Mouse (Mus musculus) kidney, postnatal 0 days (tissue): ENCODE results near the gene Cdr1. TPM values are rescaled to one million over a fixed set of nuclear protein-coding genes. Genes with fewer than 3 reads are reported as not detected.
A peak's percentile ranks its signal among the peaks of the same experiment; 100 is the strongest.

Source experiments
- ATAC-seq: fragments of 200-750 bp; cut with Nextera tagmentation; replicated peaks from 2 replicates; pipeline ENCODE4 v1.8.0; 2017; ENCODE audit warnings: low read depth, moderate number of reproducible peaks, moderate TSS enrichment, moderate library complexity; ENCODE audit not compliant: low FRiP score
- DNase-seq: peaks from one replicate; pipeline ENCODE4 v3.0.0-alpha.2; 2016; ENCODE audit warnings: low spot score
- H3K27ac ChIP-seq: fragments of 300-500 bp; sonication (generic); 2 replicates; pipeline ENCODE4 v1.5.1; 2014; ENCODE audit warnings: mild to moderate bottlenecking
- H3K27me3 ChIP-seq: fragments of 300-500 bp; sonication (generic); 2 replicates; pipeline ENCODE4 v1.6.1; 2014; ENCODE audit warnings: low read length, mixed read lengths; ENCODE audit not compliant: insufficient read depth
- H3K36me3 ChIP-seq: fragments of 300-500 bp; sonication (generic); 2 replicates; pipeline ENCODE4 v1.6.1; 2014; ENCODE audit warnings: low read length, mixed read lengths; ENCODE audit not compliant: insufficient read depth
- H3K4me1 ChIP-seq: fragments of 300-500 bp; sonication (generic); replicated peaks from 2 replicates; pipeline ENCODE4 v1.6.1; 2014; ENCODE audit warnings: antibody characterized with exemption, low read length, mixed read lengths; ENCODE audit not compliant: insufficient read depth
- H3K4me2 ChIP-seq: fragments of 300-500 bp; sonication (generic); 2 replicates; pipeline ENCODE4 v1.6.1; 2014; ENCODE audit warnings: mild to moderate bottlenecking, low read length, moderate library complexity, mixed read lengths
- H3K4me3 ChIP-seq: fragments of 300-500 bp; sonication (generic); replicated peaks from 2 replicates; pipeline ENCODE4 v1.5.1; 2014; ENCODE audit warnings: low read depth, low read length
- H3K9ac ChIP-seq: fragments of 300-500 bp; sonication (generic); 2 replicates; pipeline ENCODE4 v1.6.1; 2014; ENCODE audit warnings: low read depth, low read length
- H3K9me3 ChIP-seq: fragments of 300-500 bp; sonication (generic); replicated peaks from 2 replicates; pipeline ENCODE4 v1.6.1; 2016; ENCODE audit warnings: low read length, inconsistent platforms, mixed read lengths
- CTCF ChIP-seq: IDR thresholded peaks from 2 replicates; pipeline ENCODE4 v1.5.1; 2016; ENCODE audit warnings: antibody characterized with exemption, low read depth, mild to moderate bottlenecking, moderate library complexity
- WGBS: fragments of 180-500 bp; shearing (Covaris S2); extraction: QIAGEN DNeasy Blood & Tissue Kit; methylation state at CpG from one replicate; pipeline ENCODE4 v1.1.7; 2014; 5-methylcytosine and 5-hydroxymethylcytosine counted together
- polyA plus RNA-seq: library from polyadenylated mRNA; unstranded; fragments of >200 nt; fragmentation: Nextera tagmentation; extraction: Ambion mirVana; gene quantifications from 2 replicates; pipeline ENCODE4 v1.2.1, GENCODE M21; 2015

Cdr1 gene
- not detected in 2 replicates for polyA plus RNA-seq

DNA sequence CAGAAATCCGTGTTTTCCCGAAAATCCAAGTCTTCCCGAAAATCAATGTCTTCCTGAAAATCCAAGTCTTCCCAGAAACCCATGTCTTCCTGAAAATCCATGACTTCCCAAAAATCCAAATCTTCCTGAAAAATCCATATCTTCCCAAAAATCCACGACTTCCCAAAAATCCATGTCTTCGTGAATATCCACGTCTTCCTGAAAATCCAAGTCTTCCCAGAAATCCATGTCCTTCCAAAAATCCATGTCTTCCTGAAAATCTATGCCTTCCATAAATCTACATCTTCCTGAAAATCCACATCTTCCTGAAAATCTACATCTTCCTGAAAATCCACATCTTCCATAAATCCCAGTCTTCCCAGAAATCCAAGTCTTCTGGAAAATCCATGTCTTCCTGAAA, at the start of gene Cdr1:
TSS of gene Cdr1 (minus strand) at position 101 of the 400 bp plus-strand sequence.
- no peaks in the 10 kb centered on the region for H3K27me3 ChIP-seq
- no peak within 1 kb of the TSS for H3K4me3 ChIP-seq
- no peak within 1 kb of the TSS for H3K27ac ChIP-seq
- 92% methylated on average over 6 of the region's 6 CpGs for WGBS
- no peak for TF ChIP-seq CTCF
- H3K4me1 ChIP-seq, result no peaks in the 10 kb centered on the region
- DNase-seq (no peak), ATAC-seq (no peak)
- H3K9ac ChIP-seq, result no peak within 1 kb of the TSS
- no peaks in the 10 kb centered on the region for H3K36me3 ChIP-seq
- no peaks in the 10 kb centered on the region for H3K9me3 ChIP-seq
- no peak within 1 kb of the TSS for H3K4me2 ChIP-seq

DNA sequence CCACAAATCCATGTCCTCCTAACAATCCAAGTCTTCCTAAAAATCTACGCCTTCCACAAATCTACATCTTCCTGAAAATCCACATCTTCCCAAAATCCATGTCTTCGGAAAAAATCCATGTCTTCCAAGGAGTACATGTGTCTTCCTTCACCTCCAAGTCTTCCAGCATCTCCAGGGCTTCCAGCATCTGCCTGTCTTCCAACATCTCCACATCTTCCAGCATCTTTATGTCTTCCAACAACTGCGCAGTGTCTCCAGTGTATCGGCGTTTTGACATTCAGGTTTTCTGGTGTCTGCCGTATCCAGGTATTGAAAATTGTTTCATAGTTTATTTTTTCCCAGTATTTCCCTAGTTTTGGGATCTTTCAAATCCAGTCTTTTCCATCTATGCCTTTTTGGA, 511 bp upstream of the Cdr1 start:
- Histone ChIP-seq H3K36me3 (no peaks in the 10 kb centered on the region), H3K27me3 (no peaks in the 10 kb centered on the region), H3K4me2 (no peak overlapping the region), H3K9me3 (no peaks in the 10 kb centered on the region), H3K27ac (no peak overlapping the region), H3K4me1 (no peaks in the 10 kb centered on the region), H3K9ac (no peak overlapping the region), H3K4me3 (no peak overlapping the region)
- ATAC-seq (no peak), DNase-seq (no peak)
- TF ChIP-seq CTCF, result no peak
- WGBS, result 92% methylated on average over 6 of the region's 6 CpGs

DNA sequence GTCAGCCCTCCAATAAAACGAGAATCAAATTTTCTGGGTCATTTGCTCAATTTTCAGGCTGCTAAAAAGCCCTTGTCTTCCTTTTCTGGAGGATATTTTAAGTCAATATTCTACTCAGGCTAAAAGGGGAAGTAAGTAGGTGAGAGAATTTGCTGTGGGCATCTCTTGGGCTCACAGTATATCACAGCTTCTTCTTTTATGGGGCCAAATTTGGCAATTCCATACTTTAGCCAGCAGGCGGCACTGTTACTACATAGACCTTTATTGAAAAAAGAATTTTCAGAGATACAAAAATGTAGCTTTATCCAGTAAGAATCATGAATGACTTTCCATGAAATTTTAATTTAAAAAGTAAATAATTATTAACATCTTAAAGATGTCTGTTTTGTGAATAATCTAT, 18.8 kb downstream of the Cdr1 start:
- H3K36me3 ChIP-seq, result no peaks in the 10 kb centered on the region
- ATAC-seq, result no peak
- 38% methylated on average over 2 of the region's 2 CpGs for WGBS
- H3K27ac ChIP-seq, result no peak overlapping the region
- H3K9ac ChIP-seq, result no peak overlapping the region
- H3K4me1 ChIP-seq, result no peaks in the 10 kb centered on the region
- no peak overlapping the region for H3K4me3 ChIP-seq
- H3K9me3 ChIP-seq, result no peaks in the 10 kb centered on the region
- no peak overlapping the region for H3K4me2 ChIP-seq
- peak; percentile 12 for DNase-seq
- TF ChIP-seq CTCF, result peak; percentile 58
- H3K27me3 ChIP-seq, result no peaks in the 10 kb centered on the region

DNA sequence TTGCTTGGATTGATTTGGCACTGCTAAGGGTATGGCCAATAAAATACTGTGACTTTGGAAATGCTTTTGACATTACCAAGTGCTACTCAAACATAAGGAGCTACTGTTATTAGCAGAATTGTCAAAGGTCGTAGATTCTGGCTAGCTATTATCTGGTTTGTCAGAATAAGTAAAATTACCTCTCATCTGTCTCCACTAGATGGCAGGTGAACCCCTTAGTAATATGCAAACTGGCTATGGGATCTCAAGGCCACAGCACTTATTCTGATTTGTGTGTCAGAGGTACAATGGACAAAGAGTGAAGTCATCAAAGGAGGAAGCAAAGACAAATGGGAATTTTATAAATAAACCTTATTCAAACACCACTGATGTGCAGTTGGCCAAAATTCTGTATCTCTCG, 24.1 kb downstream of the Cdr1 start:
- Histone ChIP-seq H3K9ac (no peak overlapping the region), H3K4me2 (no peak overlapping the region), H3K36me3 (no peaks in the 10 kb centered on the region), H3K4me3 (no peak overlapping the region), H3K27ac (no peak overlapping the region), H3K4me1 (no peaks in the 10 kb centered on the region), H3K27me3 (no peaks in the 10 kb centered on the region), H3K9me3 (no peaks in the 10 kb centered on the region)
- WGBS, result 65% methylated on average over 2 of the region's 2 CpGs
- DNase-seq (peak; percentile 1), ATAC-seq (no peak)
- TF ChIP-seq CTCF, result peak; percentile 35; the same call in 1 of the 2 replicates

DNA sequence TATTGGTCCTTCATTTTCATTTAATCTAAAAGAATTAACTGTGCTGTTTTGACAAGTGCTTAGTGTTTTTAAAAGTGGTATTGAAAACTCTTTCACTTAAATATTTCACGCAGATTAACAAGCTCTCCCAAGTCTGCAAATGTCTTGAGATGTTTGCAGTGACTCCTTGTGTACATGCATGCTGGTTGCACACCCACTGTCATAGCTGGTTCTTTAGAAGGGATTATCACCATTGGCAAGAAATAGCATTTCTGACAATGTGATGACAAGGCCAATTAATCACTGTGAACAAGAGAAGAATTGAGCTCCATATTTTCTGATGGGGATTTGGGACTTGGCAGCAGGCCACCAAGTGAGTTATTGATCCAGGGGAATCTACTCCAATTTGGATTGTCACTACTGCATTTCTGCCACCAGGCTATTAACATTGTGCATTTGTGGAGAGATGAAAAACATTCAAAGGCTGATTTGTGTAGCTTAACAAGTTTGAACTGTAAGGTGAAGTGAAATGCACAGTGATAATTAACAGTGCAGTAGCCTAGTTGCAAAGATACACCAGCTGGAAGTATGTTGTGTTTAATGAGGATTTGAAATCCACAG, 30.6 kb downstream of the Cdr1 start:
- no peak overlapping the region for H3K27ac ChIP-seq
- TF ChIP-seq CTCF, result no peak
- no peak overlapping the region for H3K4me3 ChIP-seq
- DNase-seq, result no peak
- H3K4me2 ChIP-seq, result no peak overlapping the region
- no peak overlapping the region for H3K9ac ChIP-seq
- H3K27me3 ChIP-seq, result no peaks in the 10 kb centered on the region
- no peak for ATAC-seq
- no peaks in the 10 kb centered on the region for H3K36me3 ChIP-seq
- WGBS, result 82% methylated on average over 1 of the region's 1 CpGs
- H3K9me3 ChIP-seq, result no peaks in the 10 kb centered on the region
- H3K4me1 ChIP-seq, result no peaks in the 10 kb centered on the region

DNA sequence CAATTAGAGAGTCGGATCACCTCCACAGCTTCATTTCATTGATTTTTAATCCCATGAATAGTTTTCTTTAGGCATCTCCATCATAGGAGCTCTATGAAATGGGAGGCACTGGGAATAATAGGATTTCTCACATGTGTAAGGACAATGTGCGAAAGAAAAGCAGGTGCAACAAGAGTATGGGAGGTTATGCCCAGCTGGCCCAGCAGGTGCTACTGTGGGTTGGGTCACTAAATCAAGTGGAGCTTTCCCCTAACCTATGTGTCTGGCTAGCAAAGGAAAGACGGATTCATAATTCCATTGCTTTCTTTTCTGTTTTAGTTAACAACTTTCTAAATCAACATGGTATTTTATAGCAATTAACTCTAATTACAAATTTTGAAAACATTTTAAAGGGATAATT, 31.1 kb downstream of the Cdr1 start:
- TF ChIP-seq CTCF, result no peak
- 70% methylated on average over 3 of the region's 3 CpGs for WGBS
- H3K9me3 ChIP-seq, result no peaks in the 10 kb centered on the region
- ATAC-seq, result no peak
- H3K4me1 ChIP-seq, result no peaks in the 10 kb centered on the region
- no peak overlapping the region for H3K27ac ChIP-seq
- H3K9ac ChIP-seq, result no peak overlapping the region
- no peaks in the 10 kb centered on the region for H3K36me3 ChIP-seq
- H3K4me2 ChIP-seq, result no peak overlapping the region
- H3K4me3 ChIP-seq, result no peak overlapping the region
- no peaks in the 10 kb centered on the region for H3K27me3 ChIP-seq
- DNase-seq, result no peak

DNA sequence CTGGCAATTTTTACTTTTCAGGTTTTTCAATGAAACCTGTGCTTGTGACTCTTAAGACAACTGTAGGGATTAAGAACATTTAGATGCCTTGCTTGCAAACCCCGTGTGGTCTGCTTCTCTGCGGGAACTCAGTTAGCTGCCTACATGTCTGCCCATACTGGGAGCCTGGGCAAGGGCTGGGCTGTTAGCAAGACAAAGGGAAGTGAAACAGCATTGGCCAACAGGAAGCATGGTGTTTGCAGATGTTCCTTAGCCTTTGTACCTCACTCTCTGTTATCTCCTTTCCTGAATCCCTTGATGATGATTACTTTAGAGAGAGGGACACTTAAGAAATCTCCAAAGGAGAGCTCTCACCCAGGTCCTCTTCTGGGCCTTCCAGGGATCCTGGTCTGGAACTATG, 38.8 kb downstream of the Cdr1 start:
- ATAC-seq (no peak), DNase-seq (no peak)
- WGBS, result 29% methylated on average over 2 of the region's 2 CpGs
- no peaks in the 10 kb centered on the region for H3K9me3 ChIP-seq
- no peaks in the 10 kb centered on the region for H3K27me3 ChIP-seq
- H3K4me1 ChIP-seq, result no peaks in the 10 kb centered on the region
- TF ChIP-seq CTCF, result no peak
- H3K9ac ChIP-seq, result no peak overlapping the region
- H3K4me3 ChIP-seq, result no peak overlapping the region
- no peak overlapping the region for H3K4me2 ChIP-seq
- H3K36me3 ChIP-seq, result no peaks in the 10 kb centered on the region
- H3K27ac ChIP-seq, result no peak overlapping the region
